Mouse (Mus musculus) gonadal fat pad, adult 2 months (tissue): ENCODE measurements at regions not wholly inside any gene's neighbourhood (a gene's known extent, or its start where the extent isn't known, plus 50 kb on each side); places are given as distances from the start of the nearest gene placed in this dataset.

Experiments
- DNase-seq: peaks from one replicate; pipeline ENCODE4 v3.0.0-alpha.2; 2012; ENCODE audit warnings: low read depth

DNA sequence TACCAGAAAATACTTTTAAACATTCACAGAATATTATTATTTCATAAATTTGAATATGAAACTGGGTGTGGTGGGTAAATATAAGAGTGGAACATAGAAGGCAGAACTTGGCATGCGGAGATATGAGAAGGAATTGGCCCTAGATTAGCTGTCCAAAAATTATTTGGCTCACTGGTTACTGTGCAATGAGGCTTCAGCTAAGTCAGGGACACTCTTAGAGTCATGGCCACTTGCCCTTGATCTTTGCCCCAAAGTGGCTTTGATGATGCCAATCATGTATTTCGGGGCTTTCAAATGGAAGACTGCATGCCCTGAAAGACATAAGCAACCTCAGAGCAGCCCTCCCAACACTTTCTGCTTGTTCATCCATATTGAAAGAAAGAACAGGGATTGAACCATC, 76.9 kb downstream of the Pxdc1 start:
- DNase-seq = no peak

DNA sequence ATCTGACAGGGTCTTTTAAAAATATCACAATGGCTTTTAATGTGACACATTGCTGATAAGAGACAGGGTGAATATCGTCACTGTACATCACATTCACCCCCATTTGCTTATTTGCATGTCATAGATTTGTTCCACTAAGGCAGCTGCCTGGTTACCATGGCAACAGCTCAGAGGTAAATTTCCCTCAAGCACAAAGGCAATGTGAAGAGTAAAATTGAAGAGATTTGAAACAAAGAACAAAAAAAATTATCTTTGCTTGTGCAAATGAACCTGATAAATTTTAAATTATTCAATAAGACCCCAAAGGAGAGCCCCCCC, 77.3 kb downstream of the Pxdc1 start:
- DNase-seq = no peak

DNA sequence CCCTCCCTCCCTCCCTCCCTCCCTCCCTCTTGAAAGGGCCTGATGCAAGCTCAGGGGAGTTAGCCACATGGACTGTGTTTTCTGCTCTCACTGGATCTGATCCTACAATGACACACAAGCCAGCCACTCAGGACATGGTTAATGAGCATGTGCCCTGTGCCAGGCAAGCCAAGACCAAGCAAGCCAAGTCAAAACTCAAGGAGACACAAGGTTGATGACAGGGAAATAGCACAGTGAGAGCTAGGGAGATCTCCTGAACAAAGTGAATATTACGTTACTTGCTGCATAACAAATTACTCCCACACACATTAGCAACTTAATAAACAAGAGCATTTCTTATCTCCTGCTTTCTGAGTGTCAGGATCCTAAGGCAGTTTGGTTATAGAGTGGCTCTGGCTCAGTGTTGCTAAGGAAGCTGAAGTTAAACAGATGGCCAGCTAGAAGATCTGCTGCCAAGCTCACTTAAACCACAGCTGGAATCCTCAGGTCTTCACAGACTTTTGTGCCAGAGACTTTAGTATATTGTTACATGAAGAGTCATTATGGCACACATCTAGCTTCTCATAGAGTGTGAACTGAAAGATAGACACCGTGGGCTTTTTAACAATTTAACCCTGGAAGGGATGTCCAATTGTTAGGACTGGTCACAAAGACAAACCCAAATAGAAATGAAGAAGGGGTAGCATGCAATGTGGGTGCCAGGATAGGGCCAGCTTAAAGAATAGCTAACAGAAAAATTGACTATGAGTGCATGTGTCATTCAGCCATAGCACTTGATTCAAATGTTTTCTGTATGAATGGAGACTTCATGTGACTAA, 77.9 kb downstream of the Pxdc1 start:
- DNase-seq = no peak

DNA sequence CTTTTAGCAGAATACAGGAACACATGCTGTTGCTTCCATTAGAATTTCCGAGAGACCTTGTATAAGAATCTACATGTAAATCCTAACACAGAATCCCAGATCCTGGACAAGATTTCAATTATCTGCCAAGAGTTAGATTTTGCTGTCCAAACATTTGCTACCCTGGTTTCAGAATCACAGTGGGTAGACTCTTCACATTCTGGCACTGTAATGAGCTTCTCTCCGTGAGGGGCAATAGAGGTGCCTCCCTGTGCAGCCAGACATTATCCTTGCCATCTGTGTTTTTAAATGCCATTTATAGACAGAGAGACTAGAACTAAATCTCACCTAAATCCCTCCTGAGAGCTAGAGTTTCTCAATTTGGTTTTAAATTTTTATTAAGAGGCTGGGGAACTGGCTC, 84.0 kb downstream of the Pxdc1 start:
- no peak for DNase-seq

DNA sequence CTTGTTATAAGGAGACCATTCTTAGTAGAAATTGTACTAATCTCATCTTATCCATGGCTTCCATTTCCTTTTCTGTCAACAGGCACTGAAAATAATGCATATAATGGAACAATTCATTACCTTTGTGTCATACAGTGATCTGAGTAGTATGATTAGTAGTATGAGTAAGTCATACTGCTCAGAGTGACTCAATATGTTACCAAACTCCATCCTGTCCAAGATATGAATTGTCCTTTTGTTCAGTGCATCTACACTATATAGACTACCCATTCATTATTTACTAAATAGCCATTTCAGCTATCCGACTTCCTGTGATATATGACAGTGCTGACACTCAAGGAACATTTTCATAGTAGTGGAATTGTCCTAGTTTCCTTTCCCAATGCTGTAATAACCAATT, 86.6 kb downstream of the Pxdc1 start:
- DNase-seq = no peak

DNA sequence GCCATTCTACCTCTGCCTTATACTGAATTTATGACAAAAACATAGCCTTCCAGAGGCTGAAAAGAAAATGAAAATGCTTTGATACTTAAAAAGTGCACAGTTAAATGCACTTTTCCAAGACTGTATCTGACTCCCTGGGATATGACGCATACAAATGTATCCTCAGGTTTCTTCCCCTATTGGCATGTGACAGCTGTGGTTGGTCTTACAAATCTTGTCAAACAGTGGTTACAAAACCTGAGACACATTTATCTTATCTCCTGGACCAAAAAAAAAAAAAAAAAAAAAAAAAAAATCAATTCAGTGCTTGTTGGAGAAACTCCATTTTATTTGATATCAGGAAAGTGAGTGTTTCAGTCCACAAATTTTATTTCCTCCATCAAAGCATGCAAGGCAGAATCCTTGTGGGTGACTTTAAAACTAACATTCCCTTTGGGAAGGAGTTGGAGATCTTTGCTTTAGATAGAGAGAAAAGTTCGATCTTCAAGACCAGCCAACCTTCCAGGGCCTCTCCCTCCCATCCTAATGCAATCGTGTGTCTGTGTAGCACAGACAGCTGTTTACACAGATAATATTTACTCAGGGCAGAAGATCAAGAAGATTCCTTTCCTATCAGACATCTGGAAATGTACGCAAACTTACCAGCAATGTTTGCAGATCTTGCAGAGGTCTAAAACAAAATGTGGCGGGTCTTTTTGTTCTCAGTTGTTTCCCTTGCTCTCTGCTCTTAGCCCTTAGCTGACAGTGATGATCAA, 103.0 kb downstream of the Pxdc1 start:
- no peak for DNase-seq

DNA sequence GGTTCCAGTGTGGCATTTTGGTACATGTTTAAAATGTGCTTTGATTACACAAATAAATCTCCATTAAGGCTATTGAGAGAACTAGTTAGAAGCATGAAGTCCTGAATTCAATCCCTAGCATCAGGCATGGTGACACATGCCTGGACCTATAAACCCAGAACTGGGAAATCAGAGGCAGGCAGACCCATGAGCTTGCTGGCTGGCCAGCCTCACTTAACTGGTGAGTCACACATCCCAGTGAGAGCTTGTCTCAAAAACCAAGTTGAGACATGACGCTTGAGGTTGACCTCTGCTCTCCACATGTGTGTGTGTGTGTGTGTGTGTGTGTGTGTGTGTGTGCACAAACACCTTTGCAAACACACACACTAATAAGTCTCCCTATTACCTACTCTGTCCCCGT, 112.6 kb downstream of the Pxdc1 start:
- no peak for DNase-seq

DNA sequence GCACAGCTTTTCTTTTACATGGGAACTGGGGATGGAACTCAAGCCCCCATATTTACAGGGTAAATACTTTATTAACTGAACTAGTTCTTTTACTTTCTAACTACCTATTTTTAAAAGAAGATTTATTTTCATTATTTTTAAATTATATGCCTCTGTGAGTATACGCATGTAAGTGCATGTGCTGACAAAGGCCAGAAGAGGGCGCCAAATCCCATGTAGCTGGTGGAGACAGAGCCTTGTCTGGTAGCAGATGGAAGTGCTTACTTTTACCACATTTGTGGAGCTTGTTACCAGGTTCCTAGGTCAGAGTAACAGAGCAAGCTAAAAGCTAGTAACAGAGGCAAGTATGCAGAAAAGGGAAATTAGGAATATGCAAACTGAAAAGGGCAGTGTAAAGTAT, 119.4 kb downstream of the Pxdc1 start:
- DNase-seq = no peak

DNA sequence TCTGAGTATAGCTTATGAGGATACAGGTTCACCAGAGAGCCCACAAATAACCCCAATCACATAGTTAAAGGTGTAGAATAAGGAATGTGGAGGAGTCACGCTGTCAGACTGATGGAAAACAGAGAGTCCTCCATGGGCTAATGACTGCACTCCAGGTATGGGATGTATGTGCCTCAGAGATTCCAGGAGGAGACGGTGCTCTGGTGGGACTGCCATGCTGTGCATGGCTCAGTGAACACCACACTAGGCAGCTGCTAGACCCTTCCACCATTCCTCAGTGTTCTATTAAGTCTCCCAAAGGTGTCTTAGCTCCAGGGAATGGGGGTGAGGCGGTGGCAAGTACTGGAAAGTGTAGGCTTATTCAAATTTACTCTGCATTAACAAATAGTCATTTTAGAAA, 142.0 kb downstream of the Pxdc1 start:
- no peak for DNase-seq

DNA sequence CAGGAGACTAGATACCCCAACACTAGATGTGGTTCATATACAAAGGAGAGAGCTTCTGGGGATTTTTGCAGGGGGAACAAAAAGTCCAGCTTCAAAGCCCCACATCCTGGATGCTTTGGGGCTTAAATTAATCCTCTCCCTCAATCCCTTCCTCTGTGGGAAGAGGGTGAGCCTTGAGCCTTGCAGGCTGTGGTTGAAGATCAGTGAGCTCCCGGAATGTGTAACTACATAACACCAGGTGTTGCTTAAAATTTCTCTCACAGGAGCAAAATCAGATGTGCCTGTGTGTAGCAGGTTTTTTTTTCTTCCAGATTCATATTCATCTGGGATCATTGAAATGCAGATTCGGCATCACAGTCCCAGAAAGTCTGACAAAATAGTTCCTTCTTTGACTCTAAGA, 146.1 kb downstream of the Pxdc1 start:
- DNase-seq = no peak

DNA sequence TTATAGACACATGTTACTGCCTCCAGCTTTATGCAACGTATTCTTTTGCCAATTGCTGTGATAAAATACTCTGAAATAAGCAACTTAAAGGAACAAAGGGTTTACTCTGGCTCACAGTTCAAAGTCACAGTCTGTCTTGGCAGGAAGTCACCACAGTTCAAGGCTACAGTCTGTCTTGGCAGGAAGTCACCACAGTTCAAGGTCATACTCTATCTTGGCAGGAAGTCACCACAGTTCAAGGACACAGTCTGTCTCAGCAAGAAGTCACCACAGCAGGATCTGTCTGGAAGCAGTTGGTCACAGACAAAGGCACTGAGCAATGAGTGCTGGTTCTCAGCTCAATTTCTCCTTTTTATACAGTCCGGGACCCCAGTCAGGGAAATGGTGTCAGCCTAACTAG, 147.4 kb downstream of the Pxdc1 start:
- DNase-seq = no peak

DNA sequence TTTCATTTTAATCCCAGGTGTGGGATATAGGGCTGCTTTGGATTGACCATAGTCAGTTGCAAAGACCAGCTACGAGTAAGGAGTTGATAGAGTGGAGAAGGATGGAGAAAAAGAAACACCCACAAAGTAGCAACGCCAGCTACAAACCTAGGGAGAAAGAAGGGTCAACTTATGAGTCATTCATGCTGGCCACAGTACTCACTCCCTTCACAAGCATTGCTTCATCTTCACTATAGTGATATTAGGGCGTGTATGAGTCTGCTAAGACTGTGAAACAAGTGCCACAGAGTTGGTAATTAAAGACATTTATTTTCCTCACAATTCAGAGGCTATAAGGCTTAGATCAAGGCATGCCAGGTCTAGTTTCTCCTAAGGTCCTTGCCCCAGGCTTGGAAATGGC, 148.4 kb downstream of the Pxdc1 start:
- no peak for DNase-seq

DNA sequence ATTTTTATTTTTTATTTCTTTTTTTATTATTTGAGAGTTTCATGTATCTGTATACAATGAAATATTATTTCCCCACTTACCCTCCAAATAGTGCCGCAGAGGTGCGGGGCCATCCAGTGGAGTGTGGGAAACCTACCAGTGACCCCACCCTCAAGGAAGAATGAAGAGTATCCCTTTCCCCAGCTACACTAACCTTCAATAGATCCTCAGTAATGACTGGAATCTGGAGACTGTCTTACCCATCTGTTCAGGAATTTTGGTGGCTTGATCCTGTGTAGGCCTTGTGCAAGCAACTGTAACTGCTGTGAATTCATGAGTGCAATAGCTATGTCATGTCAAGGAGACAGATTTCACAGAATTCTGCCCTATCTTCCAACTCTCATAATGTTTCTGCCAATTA, 153.9 kb upstream of the Slc22a23 start:
- DNase-seq = no peak

DNA sequence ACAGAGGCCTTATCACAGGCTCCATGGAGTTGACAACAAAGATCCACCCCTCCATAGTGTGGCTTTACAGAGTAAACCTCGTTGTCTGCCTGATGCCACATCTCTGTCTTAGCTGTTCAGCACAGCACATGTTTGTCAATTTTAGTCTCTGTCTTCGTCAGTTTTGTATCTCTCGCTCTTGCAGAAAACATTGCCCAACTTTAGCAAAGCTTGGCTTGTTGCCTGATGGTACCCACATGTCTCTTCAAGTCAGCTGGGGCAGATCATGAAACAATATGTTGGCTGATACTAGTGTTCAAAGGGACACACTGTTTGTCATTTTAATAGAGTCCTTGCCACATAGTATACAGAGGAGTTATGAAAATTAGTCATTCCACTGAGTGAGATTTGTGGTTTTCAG, 152.7 kb upstream of the Slc22a23 start:
- DNase-seq = no peak

DNA sequence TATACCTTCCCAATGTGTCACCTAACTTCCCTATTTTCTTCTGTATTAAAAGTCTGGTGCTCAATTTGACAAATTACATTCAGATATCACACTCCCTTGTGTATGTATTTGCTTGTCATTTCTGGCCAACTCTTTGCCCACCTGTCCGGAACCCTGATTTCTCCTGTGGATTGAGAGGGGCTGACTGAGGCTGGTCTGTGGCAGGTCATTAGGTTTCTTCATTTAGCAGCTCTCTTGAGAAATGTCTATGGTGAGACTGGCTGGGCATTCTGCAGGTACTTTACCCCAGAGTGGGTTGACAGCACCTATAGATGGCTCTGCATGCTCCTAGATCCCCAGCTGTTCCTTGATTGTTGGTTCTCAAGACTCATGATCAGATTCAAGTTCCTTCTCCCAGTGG, 139.8 kb upstream of the Slc22a23 start:
- DNase-seq = no peak

DNA sequence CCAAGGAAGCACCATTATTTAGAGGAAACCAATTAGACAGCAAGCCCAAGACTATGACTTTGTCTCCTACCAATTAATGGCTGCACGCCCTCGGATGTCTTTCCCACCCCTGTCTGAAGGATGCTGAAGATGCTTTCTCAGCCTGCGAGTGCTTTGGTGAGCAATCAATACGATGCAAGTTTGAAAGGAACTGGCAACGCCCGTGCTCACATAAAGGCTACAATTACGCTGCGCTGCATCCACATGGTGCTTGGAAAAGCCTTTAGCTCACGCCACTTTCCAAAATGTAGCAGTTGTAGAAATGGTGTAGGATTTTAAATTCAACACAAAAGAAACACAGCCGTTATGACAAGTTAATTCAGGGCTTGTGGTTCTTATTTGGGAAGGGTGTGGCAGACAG, 136.5 kb upstream of the Slc22a23 start:
- DNase-seq = no peak

DNA sequence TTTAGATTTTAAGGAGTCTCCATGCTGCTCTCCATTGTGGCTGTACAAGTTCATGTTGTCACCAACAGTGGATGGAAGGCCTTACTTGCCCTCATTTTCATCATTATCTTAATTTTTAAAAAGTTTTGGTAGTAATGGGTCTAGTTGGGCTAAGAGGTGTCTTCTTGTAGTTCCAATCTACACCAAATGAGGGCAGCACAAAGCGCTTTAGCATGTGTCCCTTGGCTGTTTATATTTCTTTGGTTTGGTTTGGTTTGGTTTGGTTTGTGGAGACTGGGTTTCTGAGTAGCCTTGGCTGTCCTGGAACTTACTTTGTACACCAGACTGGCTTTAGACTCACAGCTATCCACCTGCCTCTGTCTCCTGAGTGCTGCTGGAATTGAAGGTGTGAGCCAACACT, 125.4 kb upstream of the Slc22a23 start:
- no peak for DNase-seq

DNA sequence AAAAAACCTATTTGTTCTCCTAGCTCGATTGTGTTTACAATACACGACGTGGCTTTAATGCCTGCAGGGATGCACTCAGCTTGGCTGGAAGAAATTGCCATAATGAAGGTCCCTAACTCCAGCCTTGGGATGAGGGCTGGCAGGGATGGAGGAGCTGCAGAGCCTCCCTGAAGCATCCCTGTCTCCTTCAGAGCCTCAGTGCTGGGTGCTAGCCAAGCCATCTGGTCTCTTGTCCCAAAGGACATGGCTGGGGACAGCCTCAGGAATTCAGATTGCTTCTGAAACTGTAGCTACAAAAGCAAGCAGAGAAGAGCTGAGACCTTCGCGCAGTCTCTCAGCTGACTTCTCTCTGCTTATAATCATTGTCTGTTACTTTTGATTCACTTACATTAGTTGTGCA, 124.6 kb upstream of the Slc22a23 start:
- DNase-seq = no peak

DNA sequence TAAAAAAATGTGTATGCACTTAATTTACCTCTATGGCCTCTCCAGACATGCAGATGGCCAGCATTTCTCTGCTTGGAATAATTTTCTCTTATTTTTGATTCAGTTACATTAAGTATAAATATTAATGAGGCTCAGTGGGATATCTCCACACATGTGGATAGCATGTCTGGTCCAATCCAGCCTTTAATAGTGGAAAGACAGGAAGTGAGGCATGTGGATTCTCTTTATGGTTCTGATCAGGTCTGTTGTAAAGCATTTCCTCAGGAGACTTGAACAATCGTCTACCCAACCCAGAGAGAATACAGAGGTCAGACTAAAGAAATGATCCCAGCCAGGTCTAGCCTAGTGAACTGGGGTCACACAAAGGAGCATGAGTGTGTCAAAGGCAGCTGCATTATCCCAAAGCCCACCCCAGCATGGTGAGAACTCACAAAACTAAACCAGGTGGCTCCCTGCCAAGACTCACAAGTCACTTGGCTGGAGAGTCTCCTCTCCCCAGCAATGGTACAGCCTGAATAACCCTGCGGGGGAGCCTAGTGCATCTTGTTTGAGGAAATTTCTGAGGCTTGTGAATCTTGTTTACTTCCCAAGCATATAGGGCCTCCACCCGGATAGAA, 123.3 kb upstream of the Slc22a23 start:
- DNase-seq = no peak

DNA sequence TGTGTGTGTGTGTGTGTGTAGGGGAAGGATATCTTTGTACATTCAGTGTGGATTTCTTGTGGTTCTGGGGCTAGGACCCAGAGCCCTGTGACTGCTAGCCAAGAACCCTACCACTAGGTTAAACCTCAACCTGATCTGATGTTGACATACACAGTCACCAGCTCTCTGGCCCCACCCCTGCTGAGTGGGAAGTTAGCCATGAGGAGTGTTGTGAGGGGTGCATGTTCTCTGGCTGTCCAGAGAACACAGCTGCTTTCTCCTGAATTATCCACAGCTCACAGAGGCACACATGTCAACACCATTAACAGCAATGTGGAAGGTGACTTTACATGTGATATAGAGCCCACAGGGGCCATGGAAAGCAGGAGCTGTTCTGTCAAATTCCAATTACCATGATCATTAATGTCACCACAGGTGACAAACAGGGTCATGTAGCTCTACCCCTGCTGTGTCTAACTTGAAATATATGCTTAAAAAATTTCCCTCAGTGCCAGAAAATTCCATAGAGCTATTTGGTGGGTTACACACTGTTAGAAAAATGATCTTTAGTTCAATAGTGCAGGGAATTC, 121.0 kb upstream of the Slc22a23 start:
- DNase-seq = no peak

DNA sequence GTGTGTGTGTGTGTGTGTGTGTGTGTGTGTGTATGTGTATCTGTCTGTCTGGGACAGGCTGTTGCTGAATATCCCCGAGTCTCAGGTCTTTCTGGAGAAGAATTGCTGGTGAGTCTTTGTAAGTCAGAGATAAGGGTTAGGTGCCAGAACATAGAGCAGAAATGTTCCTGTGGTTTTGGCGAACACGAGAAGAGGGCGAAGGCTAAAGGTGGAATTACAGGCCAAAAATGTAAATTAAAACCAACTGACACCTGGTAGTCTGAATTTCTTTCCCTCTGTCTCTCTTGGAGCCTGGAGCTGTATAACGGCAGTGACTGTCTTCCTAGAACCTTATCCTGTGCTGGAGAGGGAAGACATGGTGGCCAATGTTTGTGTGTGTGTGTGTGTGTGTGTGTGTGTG, 120.5 kb upstream of the Slc22a23 start:
- no peak for DNase-seq

DNA sequence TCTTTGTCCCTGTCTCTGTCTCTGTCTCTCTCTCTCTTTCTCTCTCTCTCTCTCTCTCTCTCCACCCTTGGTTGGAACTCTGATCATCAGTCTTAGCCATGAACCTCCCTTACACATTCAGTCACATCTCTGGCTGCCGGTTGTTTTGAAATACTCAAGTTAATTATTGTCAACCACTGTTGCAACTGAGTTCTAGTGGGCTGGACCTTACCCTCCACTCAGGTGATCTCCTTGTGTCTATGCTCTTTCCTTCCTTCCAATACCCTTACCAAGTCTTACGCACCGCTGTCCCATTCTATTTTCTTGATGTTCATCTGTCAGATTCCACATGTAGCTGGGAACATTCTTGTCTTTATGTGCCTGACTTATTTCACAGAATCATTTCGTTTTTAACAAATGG, 119.2 kb upstream of the Slc22a23 start:
- DNase-seq = no peak
